Mouse (Mus musculus) C2C12 (cell line): ENCODE data around the gene Zpr1. TPM values are rescaled to one million over a fixed set of nuclear protein-coding genes. Genes with fewer than 3 reads are reported as not detected.
A peak's percentile ranks its signal among the peaks of the same experiment; 100 is the strongest.

Source experiments
- H3K27me3 ChIP-seq: one replicate; pipeline ENCODE4 v1.6.1; 2011; ENCODE audit not compliant: control insufficient read depth, insufficient read depth, insufficient read length
- H3K36me3 ChIP-seq: one replicate; pipeline ENCODE4 v1.6.1; 2011; ENCODE audit not compliant: control insufficient read depth, insufficient read depth
- H3K4me3 ChIP-seq: one replicate; pipeline ENCODE4 v1.5.1; 2011; ENCODE audit warnings: mild to moderate bottlenecking, control low read depth; ENCODE audit not compliant: poor library complexity, insufficient read depth, severe bottlenecking
- H3K79me2 ChIP-seq: one replicate; pipeline ENCODE4 v1.6.1; 2011; ENCODE audit not compliant: control insufficient read depth, insufficient read depth
- H3K79me3 ChIP-seq: one replicate; pipeline ENCODE4 v1.6.1; 2011; ENCODE audit warnings: low read depth, control low read depth
- H3ac ChIP-seq: one replicate; pipeline ENCODE3; 2011; ENCODE audit warnings: low read depth; ENCODE audit not compliant: control insufficient read depth, insufficient read length
- CEBPB ChIP-seq: IDR thresholded peaks from one replicate; pipeline ENCODE4 v1.6.1; 2011; ENCODE audit warnings: low read depth, mild to moderate bottlenecking, control low read depth, moderate library complexity
- CTCF ChIP-seq: IDR thresholded peaks from one replicate; pipeline ENCODE4 v1.5.1; 2011; ENCODE audit not compliant: control insufficient read depth, insufficient read depth, insufficient read length
- FOSL1 ChIP-seq: IDR thresholded peaks from one replicate; pipeline ENCODE4 v1.8.0; 2011; ENCODE audit warnings: mild to moderate bottlenecking, low read length; ENCODE audit not compliant: poor library complexity, insufficient read depth, severe bottlenecking
- MAX ChIP-seq: IDR thresholded peaks from one replicate; pipeline ENCODE4 v1.6.1; 2011; ENCODE audit warnings: mild to moderate bottlenecking, control low read depth
- MYOD1 ChIP-seq: IDR thresholded peaks from one replicate; pipeline ENCODE4 v1.6.1; 2011; ENCODE audit warnings: low read depth; ENCODE audit not compliant: control insufficient read depth, insufficient read length
- MYOG ChIP-seq: IDR thresholded peaks from one replicate; pipeline ENCODE4 v1.6.1; 2011; ENCODE audit not compliant: control insufficient read depth, insufficient read length; ENCODE audit errors: extremely low read depth
- USF1 ChIP-seq: IDR thresholded peaks from one replicate; pipeline ENCODE4 v1.6.1; 2011; ENCODE audit warnings: low read depth, mild to moderate bottlenecking, control low read depth, moderate library complexity
- polyA plus RNA-seq: library from polyadenylated mRNA; unstranded; fragments of >200 nt; fragmentation: generic; extraction: Trizol; gene quantifications from one replicate; pipeline ENCODE4 v1.2.1, GENCODE M21; 2012; ENCODE audit warnings: missing spikeins

Gene Zpr1
- polyA plus RNA-seq, 1 experiment, result 40.1 TPM

DNA sequence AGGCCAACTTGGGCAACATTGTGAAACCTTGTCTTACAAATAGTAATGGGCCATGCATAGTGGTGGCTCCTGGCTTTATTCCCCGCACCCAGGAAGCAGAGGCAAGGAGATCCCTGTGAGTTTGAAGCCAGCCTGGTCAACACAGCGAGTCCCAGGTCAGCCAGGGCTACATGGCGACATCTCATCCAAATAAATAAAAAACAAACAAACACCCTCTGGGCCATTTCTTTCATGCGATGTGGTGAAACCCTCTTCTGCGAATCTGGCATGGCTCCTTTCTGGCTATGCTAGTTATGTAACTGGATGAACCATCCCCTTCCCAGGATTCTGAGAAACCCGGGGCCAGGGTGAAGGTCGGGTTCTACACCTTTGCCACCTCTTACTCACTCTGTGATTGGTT, 16.7 kb upstream of the Zpr1 start:
- no peaks in the 10 kb centered on the region for H3K36me3 ChIP-seq
- H3K27me3 ChIP-seq, result peaks cover 26% of the 10 kb centered on the region
- H3K79me2 ChIP-seq, result no peaks in the 10 kb centered on the region
- H3K4me3 ChIP-seq, result no peak overlapping the region
- no peaks in the 10 kb centered on the region for H3K79me3 ChIP-seq
- no peak overlapping the region for H3ac ChIP-seq
- TF ChIP-seq CTCF (no peak), FOSL1 (no peak), MYOG (no peak), USF1 (no peak), MAX (no peak), CEBPB (no peak), MYOD1 (no peak)

DNA sequence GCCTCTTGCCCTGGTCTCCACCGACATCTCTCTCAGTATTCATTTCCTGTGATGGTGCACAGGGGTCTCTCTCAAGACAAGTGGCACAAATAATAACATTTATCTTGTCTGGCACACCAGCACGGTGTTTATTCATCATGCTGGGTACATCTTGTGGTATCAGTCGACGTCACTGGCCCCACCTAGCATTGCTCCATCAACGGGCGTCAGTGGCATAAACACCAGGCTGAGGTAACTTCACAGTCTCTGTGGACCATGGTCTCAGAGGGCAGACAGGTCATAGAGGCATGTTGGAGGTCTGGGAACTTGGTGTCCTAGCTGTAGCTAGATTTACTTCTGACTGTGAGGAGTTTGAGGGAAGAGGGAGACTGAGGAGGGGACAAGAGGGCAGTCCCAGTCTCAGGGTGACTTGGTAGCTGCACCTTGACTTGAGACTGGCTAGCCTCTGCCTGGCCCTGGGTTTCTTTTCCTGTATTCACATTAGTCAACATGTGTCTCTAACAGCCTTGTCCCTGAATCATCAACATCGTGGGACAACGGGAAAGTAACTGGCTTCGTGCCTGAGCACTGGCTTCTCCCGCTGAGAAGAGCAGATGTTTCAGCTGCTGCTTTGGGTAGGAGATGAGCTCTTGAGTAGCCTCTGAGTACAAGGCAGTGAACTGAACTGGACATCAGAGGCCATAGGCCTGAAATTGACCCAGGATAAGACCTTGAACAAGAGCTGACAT, 16.0 kb upstream of the Zpr1 start:
- Histone ChIP-seq H3ac (no peak overlapping the region), H3K79me2 (no peaks in the 10 kb centered on the region), H3K4me3 (no peak overlapping the region), H3K36me3 (no peaks in the 10 kb centered on the region), H3K79me3 (no peaks in the 10 kb centered on the region), H3K27me3 (peaks cover 23% of the 10 kb centered on the region)
- TF ChIP-seq CTCF (no peak), CEBPB (no peak), MYOD1 (no peak), USF1 (no peak), FOSL1 (no peak), MAX (no peak), MYOG (no peak)

DNA sequence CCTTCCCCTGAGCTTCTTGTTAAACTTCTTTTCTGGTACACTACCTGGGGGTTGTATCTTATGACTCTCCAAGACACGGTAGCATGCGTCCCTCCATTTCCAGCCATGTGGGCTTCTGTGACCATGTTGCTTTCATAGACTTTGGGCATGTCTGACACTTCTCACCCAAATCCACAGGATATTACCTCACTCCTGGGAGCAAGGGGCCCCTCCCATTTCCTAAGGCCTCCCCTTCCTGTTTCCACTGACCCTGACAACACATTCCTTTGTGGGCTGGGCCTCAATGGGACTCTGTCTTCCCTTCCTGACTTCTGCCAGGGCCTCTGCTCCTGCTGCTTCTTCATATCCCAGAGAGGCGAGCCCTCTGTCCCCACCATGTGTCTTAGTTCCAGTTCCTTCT, 15.3 kb upstream of the Zpr1 start:
- Histone ChIP-seq H3K79me3 (no peaks in the 10 kb centered on the region), H3ac (no peak overlapping the region), H3K4me3 (no peak overlapping the region), H3K79me2 (no peaks in the 10 kb centered on the region), H3K27me3 (peaks cover 21% of the 10 kb centered on the region), H3K36me3 (no peaks in the 10 kb centered on the region)
- no peak for TF ChIP-seq USF1
- TF ChIP-seq CTCF, result no peak
- TF ChIP-seq MYOD1, result no peak
- no peak for TF ChIP-seq CEBPB
- no peak for TF ChIP-seq FOSL1
- TF ChIP-seq MAX, result no peak
- no peak for TF ChIP-seq MYOG

DNA sequence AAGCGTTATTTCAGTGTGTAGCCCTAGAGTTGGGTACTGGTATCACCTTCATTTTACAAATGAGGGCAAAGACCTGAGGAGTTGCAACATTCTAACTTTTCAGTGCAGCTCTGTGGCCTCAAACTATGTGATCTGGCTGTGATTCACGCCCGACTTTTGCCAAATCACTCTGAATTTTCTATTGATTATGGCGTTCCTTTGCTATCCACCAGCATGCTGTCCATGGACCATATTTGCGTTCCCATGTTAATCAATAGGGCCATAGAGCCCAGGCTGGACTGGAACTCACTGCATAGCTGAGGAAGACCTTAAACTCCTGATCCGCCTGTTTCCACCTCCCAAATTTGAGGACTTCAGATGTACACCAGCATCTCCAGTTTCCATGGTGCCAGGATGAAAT, 13.8 kb upstream of the Zpr1 start:
- Histone ChIP-seq H3K27me3 (peaks cover 14% of the 10 kb centered on the region), H3ac (no peak overlapping the region), H3K36me3 (no peaks in the 10 kb centered on the region), H3K4me3 (no peak overlapping the region), H3K79me2 (no peaks in the 10 kb centered on the region), H3K79me3 (no peaks in the 10 kb centered on the region)
- TF ChIP-seq MYOG, result no peak

DNA sequence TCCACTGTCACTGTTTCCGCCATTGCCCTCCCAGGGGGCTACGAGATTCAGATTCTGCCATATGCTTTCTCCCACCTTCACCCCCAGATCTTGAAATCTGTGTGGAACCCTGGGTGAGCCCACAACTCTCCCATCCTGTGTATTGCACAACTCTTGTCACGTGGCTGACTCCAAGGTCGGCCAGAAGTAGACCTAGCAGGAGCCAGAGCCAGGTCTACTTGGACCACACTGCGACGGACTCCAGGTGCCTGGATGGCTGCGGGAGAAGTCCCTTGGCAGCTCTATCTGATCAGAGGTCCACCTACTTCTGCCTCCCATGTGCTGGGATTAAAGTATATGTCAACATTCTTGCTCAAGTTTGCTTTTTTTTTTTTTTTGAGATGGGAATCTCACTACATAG, 11.7 kb upstream of the Zpr1 start:
- TF ChIP-seq CEBPB, result peak; percentile 56
- no peak for TF ChIP-seq MAX
- Histone ChIP-seq H3K36me3 (no peaks in the 10 kb centered on the region), H3ac (no peak overlapping the region), H3K79me3 (no peaks in the 10 kb centered on the region), H3K79me2 (no peaks in the 10 kb centered on the region), H3K27me3 (peaks cover 18% of the 10 kb centered on the region), H3K4me3 (no peak overlapping the region)

DNA sequence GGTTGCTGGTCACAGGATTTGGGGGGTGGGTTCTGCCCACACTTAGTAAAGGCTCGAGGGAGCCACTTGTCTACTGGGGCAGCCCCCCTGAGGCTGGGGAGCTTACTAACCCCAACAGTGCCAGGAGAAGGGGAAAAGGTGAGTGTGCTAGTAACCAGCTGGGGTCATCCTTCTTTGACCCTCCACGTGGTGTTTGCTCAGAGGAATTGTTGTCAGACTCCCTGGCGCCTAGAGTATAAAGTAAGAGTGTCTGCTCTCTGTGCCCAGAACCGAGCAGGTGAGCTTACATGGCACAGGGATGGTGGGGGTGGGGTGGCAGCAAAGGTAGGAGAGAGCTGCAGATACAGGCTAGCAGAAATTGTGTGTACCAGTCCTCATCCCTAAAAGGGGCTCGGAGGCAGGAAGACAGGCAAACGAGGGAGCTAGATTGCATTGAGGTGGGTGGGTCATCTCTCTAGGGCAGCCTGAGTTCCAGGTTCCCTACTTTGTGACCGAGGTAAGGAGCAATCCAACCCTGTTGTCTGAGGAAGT, 4.5 kb upstream of the Zpr1 start, which contains the start of gene Apoa5:
Gene Apoa5 (plus strand): TSS at position 291 of the 531 bp plus-strand sequence.
- H3K79me3 ChIP-seq, result peaks cover 3% of the 10 kb centered on the region
- H3K79me2 ChIP-seq, result peaks cover 10% of the 10 kb centered on the region
- no peak within 1 kb of the TSS for H3K4me3 ChIP-seq
- TF ChIP-seq CTCF (no peak), MYOG (no peak), MYOD1 (no peak), CEBPB (no peak), FOSL1 (no peak), USF1 (no peak), MAX (no peak)
- no peaks in the 10 kb centered on the region for H3K36me3 ChIP-seq
- H3ac ChIP-seq, result no peak within 1 kb of the TSS
- H3K27me3 ChIP-seq, result peaks cover 45% of the 10 kb centered on the region
